Mouse (Mus musculus): ENCODE data around the gene Tefm.

- no peak for TF ChIP-seq TCF12 (IDR thresholded peaks at IDR 0.05; ENCODE audit: insufficient read depth, poor library complexity, severe bottlenecking)
- no peak for TF ChIP-seq POLR2A (IDR thresholded peaks at IDR 0.05; ENCODE audit: insufficient read length, low read depth)
These were observed 5.2 kb downstream of the Tefm start for GRCm38 (mm10) chr11:80136786-80137185.

Data from myocyte (in vitro differentiated cells).